ENCODE assay signal across 15 mouse cellular contexts in genomic region chr10:21193088-21193934, GRCm38 (mm10). TPM values are rescaled to one million over a fixed set of nuclear protein-coding genes. Genes with fewer than 3 reads are reported as not detected.
DNase-seq lines count a peak whose midpoint lies in the region; ATAC-seq and TF ChIP-seq lines count a peak whose summit lies in the region.
"Had no signal": no experiment of that assay in that cellular context is flagged by ENCODE, and none has a peak within 500 bp of the region (broad histone marks: within the 10 kb centered on the region; RNA-seq: fewer than 3 reads in every experiment).

No protein-coding gene starts in this region.

- peaks cover 12% of the 10 kb centered on the region for H3K4me1 ChIP-seq in forebrain, embryonic 12.5 days
- H3K4me1 ChIP-seq in forebrain, embryonic 14.5 days (ENCODE audit: control insufficient read depth, insufficient read depth, low read length) = no peaks in the 10 kb centered on the region; the same call in 1 of the 2 replicates
- H3K4me1 ChIP-seq in midbrain, embryonic 11.5 days (ENCODE audit: control insufficient read depth, insufficient read depth, low read length) = peaks cover 5% of the 10 kb centered on the region; the same call in 1 of the 2 replicates
- H3K4me1 ChIP-seq in midbrain, postnatal 0 days (ENCODE audit: insufficient read depth, low read length) = no peaks in the 10 kb centered on the region
- H3K4me1 ChIP-seq in midbrain, embryonic 15.5 days = peaks cover 14% of the 10 kb centered on the region

- no peak overlapping the region for H3K9ac ChIP-seq in forebrain, embryonic 12.5 days
- H3K9ac ChIP-seq in forebrain, embryonic 14.5 days (ENCODE audit: low read length) = no peak overlapping the region
- H3K9ac ChIP-seq in midbrain, embryonic 11.5 days (ENCODE audit: low read length) = no peak overlapping the region
- H3K9ac ChIP-seq in midbrain, postnatal 0 days (replicated peaks; ENCODE audit: low read length, poor library complexity, severe bottlenecking) = no peak overlapping the region
- no peak overlapping the region for H3K9ac ChIP-seq in midbrain, embryonic 15.5 days

- peaks cover 20% of the 10 kb centered on the region for H3K27me3 ChIP-seq in forebrain, embryonic 12.5 days
- H3K27me3 ChIP-seq in forebrain, embryonic 14.5 days (replicated peaks; ENCODE audit: control insufficient read depth, insufficient read depth, low read length) = 0 out of 2 replicates have a peak, but pooled peaks cover 3% of the 10 kb centered on the region
- no peaks in the 10 kb centered on the region for H3K27me3 ChIP-seq in midbrain, embryonic 11.5 days (ENCODE audit: control insufficient read depth, insufficient read depth, low read length)
- no peaks in the 10 kb centered on the region for H3K27me3 ChIP-seq in midbrain, postnatal 0 days (ENCODE audit: insufficient read depth, low read length)
- H3K27me3 ChIP-seq in midbrain, embryonic 15.5 days (replicated peaks) = no peaks in the 10 kb centered on the region

- DNase-seq in forebrain, embryonic 14.5 days (ENCODE audit: low spot score) = no peak
- peak; percentile 83 for DNase-seq in midbrain, embryonic 11.5 days (ENCODE audit: low spot score, missing footprints)
- no peak for DNase-seq in midbrain, postnatal 0 days (ENCODE audit: low spot score)
- DNase-seq in brain, embryonic 14.5 days (ENCODE audit: low read depth) = peak; percentile 20
- no peak for DNase-seq in adrenal gland, adult 2 months
- DNase-seq in layer of hippocampus, adult 8-10 months (ENCODE audit: low spot score in 2 of 2) = no peak
- DNase-seq: cerebellum, adult 2 months; heart, postnatal 10 days; kidney, adult 18-20 months; kidney, postnatal 25 days; left cerebral cortex, postnatal 4 days had no signal

- H3K9me3 ChIP-seq in forebrain, embryonic 12.5 days = no peaks in the 10 kb centered on the region
- no peaks in the 10 kb centered on the region for H3K9me3 ChIP-seq in forebrain, embryonic 14.5 days (replicated peaks; ENCODE audit: control insufficient read depth, low read length)
- H3K9me3 ChIP-seq in midbrain, embryonic 11.5 days (ENCODE audit: control insufficient read depth, low read length) = no peaks in the 10 kb centered on the region
- no peaks in the 10 kb centered on the region for H3K9me3 ChIP-seq in midbrain, postnatal 0 days (ENCODE audit: low read length)
- H3K9me3 ChIP-seq in midbrain, embryonic 15.5 days = no peaks in the 10 kb centered on the region

- no peak for TF ChIP-seq POLR2A in brain, embryonic 14.5 days (IDR thresholded peaks at IDR 0.05; ENCODE audit: borderline replicate concordance, extremely low read depth, insufficient read depth, insufficient read length, poor library complexity, severe bottlenecking)

- no peak overlapping the region; the same call in 1 of the 2 replicates for H3K4me2 ChIP-seq in forebrain, embryonic 12.5 days
- no peak overlapping the region for H3K4me2 ChIP-seq in forebrain, embryonic 14.5 days (ENCODE audit: low read length)
- no peak overlapping the region for H3K4me2 ChIP-seq in midbrain, embryonic 11.5 days
- H3K4me2 ChIP-seq in midbrain, postnatal 0 days (ENCODE audit: low read depth, low read length, poor library complexity, severe bottlenecking) = no peak overlapping the region
- no peak overlapping the region for H3K4me2 ChIP-seq in midbrain, embryonic 15.5 days

- H3K36me3 ChIP-seq in forebrain, embryonic 12.5 days (replicated peaks) = no peaks in the 10 kb centered on the region
- no peaks in the 10 kb centered on the region for H3K36me3 ChIP-seq in forebrain, embryonic 14.5 days (ENCODE audit: control insufficient read depth, insufficient read depth, low read length)
- H3K36me3 ChIP-seq in midbrain, embryonic 11.5 days (ENCODE audit: control insufficient read depth, insufficient read depth, low read length) = no peaks in the 10 kb centered on the region
- no peaks in the 10 kb centered on the region for H3K36me3 ChIP-seq in midbrain, postnatal 0 days (ENCODE audit: insufficient read depth, low read length)
- no peaks in the 10 kb centered on the region for H3K36me3 ChIP-seq in midbrain, embryonic 15.5 days (replicated peaks)

- ATAC-seq in forebrain, embryonic 12.5 days (ENCODE audit: low FRiP score) = 0 out of 2 replicates have a peak, but pooled peaks have one; percentile 46
- no peak for ATAC-seq in forebrain, embryonic 14.5 days
- no peak for ATAC-seq in midbrain, embryonic 11.5 days (ENCODE audit: low FRiP score)
- no peak for ATAC-seq in midbrain, postnatal 0 days (ENCODE audit: low FRiP score)
- 0 out of 2 replicates have a peak, but pooled peaks have one; percentile 46 for ATAC-seq in midbrain, embryonic 15.5 days (replicated peaks)
- ATAC-seq: hindbrain, embryonic 16.5 days; lung, postnatal 0 days had no signal

- no peak for TF ChIP-seq CTCF in midbrain, postnatal 0 days (IDR thresholded peaks at IDR 0.05)
- no peak for TF ChIP-seq CTCF in brain, embryonic 14.5 days (IDR thresholded peaks at IDR 0.05; ENCODE audit: borderline replicate concordance, extremely low read depth, insufficient read depth, insufficient read length)

- H3K4me3 ChIP-seq in forebrain, embryonic 12.5 days (replicated peaks) = no peak overlapping the region
- no peak overlapping the region for H3K4me3 ChIP-seq in forebrain, embryonic 14.5 days (ENCODE audit: low read depth, low read length)
- H3K4me3 ChIP-seq in midbrain, embryonic 11.5 days (ENCODE audit: low read depth, low read length) = no peak overlapping the region
- H3K4me3 ChIP-seq in midbrain, postnatal 0 days (ENCODE audit: low read depth, low read length) = no peak overlapping the region
- no peak overlapping the region for H3K4me3 ChIP-seq in midbrain, embryonic 15.5 days

- H3K27ac ChIP-seq in forebrain, embryonic 12.5 days = no peak overlapping the region
- H3K27ac ChIP-seq in forebrain, embryonic 14.5 days (ENCODE audit: low read depth, low read length) = no peak overlapping the region
- H3K27ac ChIP-seq in midbrain, embryonic 11.5 days (ENCODE audit: low read depth, low read length) = no peak overlapping the region
- H3K27ac ChIP-seq in midbrain, postnatal 0 days (ENCODE audit: low read depth, low read length) = no peak overlapping the region
- H3K27ac ChIP-seq in midbrain, embryonic 15.5 days = no peak overlapping the region

- 41% methylated on average over 10 of the region's 10 CpGs for WGBS in forebrain, embryonic 12.5 days
- WGBS in forebrain, embryonic 14.5 days = 36% methylated on average over 10 of the region's 10 CpGs
- WGBS in midbrain, embryonic 11.5 days = 33% methylated on average over 10 of the region's 10 CpGs
- WGBS in midbrain, postnatal 0 days = 32% methylated on average over 10 of the region's 10 CpGs
- WGBS in midbrain, embryonic 15.5 days = 30% methylated on average over 10 of the region's 10 CpGs

RNA-seq across cellular contexts. Expression of gene Myb, which starts 32.5 kb away (rescaled TPM):
- polyA plus RNA-seq in forebrain, embryonic 12.5 days (2016; fragmentation: Nextera tagmentation; extraction: Ambion mirVana) = 8.1 and 8.3 TPM in 2 replicates
- 2.6 and 3.2 TPM in 2 replicates for polyA plus RNA-seq in forebrain, embryonic 14.5 days (2014; fragmentation: Nextera tagmentation; extraction: Ambion mirVana)
- polyA plus RNA-seq in midbrain, embryonic 11.5 days (2014; fragmentation: Nextera tagmentation; extraction: Ambion mirVana) = 8.5 and 9.1 TPM in 2 replicates
- 1.8 and 3.2 TPM in 2 replicates for total RNA-seq in midbrain, postnatal 0 days (2014; rRNA removed)
- polyA plus RNA-seq in midbrain, postnatal 0 days (2015; fragmentation: Nextera tagmentation; extraction: Ambion mirVana) = 0.75 and 1.0 TPM in 2 replicates
- polyA plus RNA-seq in brain, embryonic 14.5 days (2012; rRNA removed) = 4.8 and 5.2 TPM in 2 replicates
- 3.0 and 3.1 TPM in 2 replicates for polyA plus RNA-seq in midbrain, embryonic 15.5 days (2015; fragmentation: Nextera tagmentation; extraction: Ambion mirVana)
- total RNA-seq in adrenal gland, adult 2 months (2021) = under 1 TPM; 0.10 to 0.29 TPM
- 0.03 and 0.09 TPM in 2 replicates for polyA plus RNA-seq in adrenal gland, adult 2 months (2012; rRNA removed)
- total RNA-seq in layer of hippocampus, adult 8-10 months (2022) = under 1 TPM; 0.54 to 0.71 (median 0.63) TPM

Comparison
In these comparisons a context has a peak if more than half of its experiments do, and no peak if none do; other contexts are left out.
1. ATAC-seq: peak in forebrain, embryonic 12.5 days (single experiment) and midbrain, embryonic 15.5 days (single experiment); none in forebrain, embryonic 14.5 days (single experiment), midbrain, embryonic 11.5 days (single experiment) and midbrain, postnatal 0 days (single experiment).
2. DNase-seq: peak in midbrain, embryonic 11.5 days (single experiment) and brain, embryonic 14.5 days (single experiment); none in forebrain, embryonic 14.5 days (single experiment), midbrain, postnatal 0 days (single experiment), adrenal gland, adult 2 months (single experiment) and layer of hippocampus, adult 8-10 months (0 of 2).